Mouse (Mus musculus) neural tube, embryonic 14.5 days (tissue): Measurements from ENCODE around the gene Slfn1. TPM values are rescaled to one million over a fixed set of nuclear protein-coding genes. Genes with fewer than 3 reads are reported as not detected.

Experiments
- ATAC-seq: fragments of 200-750 bp; cut with Nextera tagmentation; 2 replicates; pipeline ENCODE4 v1.8.0; 2017; ENCODE audit warnings: low read depth, mild to moderate bottlenecking, moderate TSS enrichment, moderate library complexity
- H3K27ac ChIP-seq: fragments of 300-500 bp; sonication (generic); 2 replicates; pipeline ENCODE4 v1.5.1; 2014; ENCODE audit warnings: low read depth, mild to moderate bottlenecking, control low read depth, low read length, moderate library complexity, mixed read lengths
- H3K27me3 ChIP-seq: fragments of 300-500 bp; sonication (generic); 2 replicates; pipeline ENCODE4 v1.6.1; 2014; ENCODE audit warnings: low read length; ENCODE audit not compliant: control insufficient read depth, insufficient read depth
- H3K36me3 ChIP-seq: fragments of 300-500 bp; sonication (generic); 2 replicates; pipeline ENCODE4 v1.6.1; 2014; ENCODE audit warnings: low read length, mixed read lengths; ENCODE audit not compliant: control insufficient read depth, insufficient read depth
- H3K4me1 ChIP-seq: fragments of 300-500 bp; sonication (generic); 2 replicates; pipeline ENCODE4 v1.6.1; 2014; ENCODE audit warnings: low read length; ENCODE audit not compliant: control insufficient read depth, insufficient read depth
- H3K4me2 ChIP-seq: fragments of 300-500 bp; sonication (generic); 2 replicates; pipeline ENCODE4 v1.6.1; 2014; ENCODE audit warnings: mild to moderate bottlenecking, low read depth, low read length, control low read depth
- H3K4me3 ChIP-seq: fragments of 300-500 bp; sonication (generic); 2 replicates; pipeline ENCODE4 v1.5.1; 2014; ENCODE audit warnings: low read depth, low read length, control low read depth, mixed read lengths
- H3K9ac ChIP-seq: fragments of 300-500 bp; sonication (generic); replicated peaks from 2 replicates; pipeline ENCODE4 v1.6.1; 2014; ENCODE audit warnings: low read depth, mild to moderate bottlenecking, control low read depth, low read length, mixed read lengths
- H3K9me3 ChIP-seq: fragments of 300-500 bp; sonication (generic); 2 replicates; pipeline ENCODE4 v1.6.1; 2016; ENCODE audit warnings: low read length; ENCODE audit not compliant: control insufficient read depth
- WGBS: fragments of 180-500 bp; shearing (Covaris S2); extraction: QIAGEN DNeasy Blood & Tissue Kit; methylation state at CpG from one replicate; pipeline ENCODE4 v1.1.7; 2014; 5-methylcytosine and 5-hydroxymethylcytosine counted together
- polyA plus RNA-seq: library from polyadenylated mRNA; unstranded; fragments of >200 nt; fragmentation: Nextera tagmentation; extraction: Ambion mirVana; gene quantifications from 2 replicates; pipeline ENCODE4 v1.2.1, GENCODE M21; 2014

Slfn1 gene
- not detected in 2 replicates for polyA plus RNA-seq

- WGBS, result 93% methylated on average over 13 of the region's 13 CpGs
- no peak for ATAC-seq
- H3K4me2 ChIP-seq, result no peak within 1 kb of the TSS
Measured at GRCm38 (mm10) chr11:83116597-83117227, at the start of gene Slfn1. TSS of gene Slfn1 (plus strand) at chr11:83116849.

GRCm38 (mm10) chr11:83067982-83068694, 48.5 kb upstream of the Slfn1 start:
- ATAC-seq, result no peak
- 80% methylated on average over 4 of the region's 4 CpGs for WGBS

More at GRCm38 (mm10) chr11:83116597-83117227, at the start of gene Slfn1:
- Histone ChIP-seq H3K27me3 (no peaks in the 10 kb centered on the region), H3K27ac (no peak within 1 kb of the TSS), H3K4me3 (no peak within 1 kb of the TSS), H3K9me3 (no peaks in the 10 kb centered on the region), H3K36me3 (no peaks in the 10 kb centered on the region), H3K4me1 (no peaks in the 10 kb centered on the region), H3K9ac (no peak within 1 kb of the TSS)

GRCm38 (mm10) chr11:83070321-83070970, 46.2 kb upstream of the Slfn1 start:
- no peak overlapping the region for H3K9ac ChIP-seq
- H3K9me3 ChIP-seq, result no peaks in the 10 kb centered on the region
- no peak overlapping the region for H3K4me3 ChIP-seq
- H3K36me3 ChIP-seq, result no peaks in the 10 kb centered on the region
- no peak overlapping the region for H3K4me2 ChIP-seq
- WGBS, result 79% methylated on average over 15 of the region's 15 CpGs
- no peaks in the 10 kb centered on the region for H3K27me3 ChIP-seq
- no peak overlapping the region for H3K27ac ChIP-seq
- no peaks in the 10 kb centered on the region for H3K4me1 ChIP-seq
- no peak for ATAC-seq

More at GRCm38 (mm10) chr11:83067982-83068694, 48.5 kb upstream of the Slfn1 start:
- H3K27ac ChIP-seq, result no peak overlapping the region
- no peaks in the 10 kb centered on the region for H3K36me3 ChIP-seq
- H3K27me3 ChIP-seq, result no peaks in the 10 kb centered on the region
- no peak overlapping the region for H3K4me2 ChIP-seq
- H3K9me3 ChIP-seq, result no peaks in the 10 kb centered on the region
- H3K9ac ChIP-seq, result no peak overlapping the region
- no peaks in the 10 kb centered on the region for H3K4me1 ChIP-seq
- no peak overlapping the region for H3K4me3 ChIP-seq

GRCm38 (mm10) chr11:83077714-83078422, 38.8 kb upstream of the Slfn1 start:
- no peaks in the 10 kb centered on the region for H3K36me3 ChIP-seq
- H3K4me2 ChIP-seq, result no peak overlapping the region
- no peaks in the 10 kb centered on the region for H3K9me3 ChIP-seq
- H3K27me3 ChIP-seq, result no peaks in the 10 kb centered on the region
- H3K4me3 ChIP-seq, result no peak overlapping the region
- 80% methylated on average over 3 of the region's 3 CpGs for WGBS
- no peaks in the 10 kb centered on the region for H3K4me1 ChIP-seq
- no peak for ATAC-seq
- no peak overlapping the region for H3K9ac ChIP-seq
- no peak overlapping the region for H3K27ac ChIP-seq

GRCm38 (mm10) chr11:83078423-83079140, 38.1 kb upstream of the Slfn1 start:
- no peak overlapping the region for H3K27ac ChIP-seq
- 96% methylated on average over 5 of the region's 5 CpGs for WGBS
- no peak for ATAC-seq
- H3K9me3 ChIP-seq, result no peaks in the 10 kb centered on the region
- H3K27me3 ChIP-seq, result no peaks in the 10 kb centered on the region
- H3K4me2 ChIP-seq, result no peak overlapping the region
- no peaks in the 10 kb centered on the region for H3K36me3 ChIP-seq
- no peak overlapping the region for H3K9ac ChIP-seq
- no peaks in the 10 kb centered on the region for H3K4me1 ChIP-seq
- H3K4me3 ChIP-seq, result no peak overlapping the region

- no peaks in the 10 kb centered on the region for H3K9me3 ChIP-seq
- no peaks in the 10 kb centered on the region for H3K36me3 ChIP-seq
- ATAC-seq, result no peak
- H3K27ac ChIP-seq, result no peak overlapping the region
- H3K4me3 ChIP-seq, result no peak overlapping the region
- H3K9ac ChIP-seq, result no peak overlapping the region
- 86% methylated on average over 9 of the region's 9 CpGs for WGBS
- H3K4me2 ChIP-seq, result no peak overlapping the region
- H3K27me3 ChIP-seq, result no peaks in the 10 kb centered on the region
- no peaks in the 10 kb centered on the region for H3K4me1 ChIP-seq
Measured at GRCm38 (mm10) chr11:83079487-83080199, 37.0 kb upstream of the Slfn1 start.

- no peaks in the 10 kb centered on the region for H3K36me3 ChIP-seq
- 48% methylated on average over 7 of the region's 7 CpGs for WGBS
- H3K4me3 ChIP-seq, result no peak overlapping the region
- H3K4me1 ChIP-seq, result no peaks in the 10 kb centered on the region
- ATAC-seq, result no peak
- H3K27me3 ChIP-seq, result no peaks in the 10 kb centered on the region
- no peak overlapping the region for H3K9ac ChIP-seq
- H3K9me3 ChIP-seq, result no peaks in the 10 kb centered on the region
- no peak overlapping the region for H3K4me2 ChIP-seq
- H3K27ac ChIP-seq, result no peak overlapping the region
Measured at GRCm38 (mm10) chr11:83082741-83083473, 33.7 kb upstream of the Slfn1 start.
